Mouse (Mus musculus) layer of hippocampus, adult 11-12 months (tissue): ENCODE measurements around the gene Fra10ac1.

Source experiments
- DNase-seq: peaks from one replicate; pipeline ENCODE4 v3.0.0; 2022; ENCODE audit warnings: low spot score

Fra10ac1 gene

GRCm38 (mm10) chr19:38223905-38224684 is at the start of gene Fra10ac1:
Gene Fra10ac1 (minus strand): TSS chr19:38224156.
- DNase-seq = peak; percentile 94

DNA sequence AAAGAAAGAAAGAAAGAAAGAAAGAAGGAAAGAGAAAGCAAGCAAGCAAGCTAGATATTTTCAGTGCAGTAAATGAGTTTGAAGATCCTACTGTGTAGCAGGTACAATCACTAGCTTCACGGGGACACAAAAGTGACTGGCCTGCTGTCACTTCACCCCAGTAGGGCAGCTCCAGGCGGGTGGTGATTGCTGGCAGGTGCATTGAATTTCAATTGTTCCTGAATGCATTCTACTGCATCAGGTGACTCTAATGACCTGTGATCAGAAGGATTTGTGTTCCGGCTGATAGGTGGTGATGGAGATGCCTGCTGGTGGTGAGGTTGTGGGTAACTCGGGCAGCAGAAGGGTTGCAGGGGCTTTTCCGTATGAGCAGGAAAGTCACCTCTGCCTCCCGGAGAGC is 47.1 kb upstream of the Fra10ac1 start:
- DNase-seq = no peak

- no peak for DNase-seq
Observed at GRCm38 (mm10) chr19:38267469-38267868, 43.5 kb upstream of the Fra10ac1 start.

DNA sequence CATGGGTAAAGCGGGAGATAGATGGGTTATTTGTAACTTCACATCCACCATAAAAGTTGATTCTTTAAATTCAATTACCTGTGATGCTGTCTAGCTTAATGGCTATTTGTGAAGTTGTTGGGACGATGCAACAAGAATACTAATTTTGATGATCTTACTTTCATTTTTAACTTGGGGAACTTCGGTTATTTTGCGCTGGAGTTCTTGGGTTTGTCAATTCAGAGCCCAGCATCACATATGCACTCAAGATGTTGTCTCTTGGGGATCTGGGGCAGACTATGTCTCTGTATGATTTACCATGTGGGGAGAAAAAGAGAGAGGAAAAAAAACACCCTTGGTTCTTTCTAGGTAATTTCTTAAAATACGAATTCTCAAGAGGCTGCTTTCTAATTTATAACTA is 41.8 kb upstream of the Fra10ac1 start:
- no peak for DNase-seq

- DNase-seq = peak; percentile 59
Observed at GRCm38 (mm10) chr19:38264505-38265500, 40.8 kb upstream of the Fra10ac1 start, which contains the start of gene Lgi1. Gene Lgi1 (plus strand): TSS chr19:38264536.

- DNase-seq = peak; percentile 82
Observed at GRCm38 (mm10) chr19:38263829-38264504, 40.0 kb upstream of the Fra10ac1 start.

- no peak for DNase-seq
Observed at GRCm38 (mm10) chr19:38261351-38261750, 37.4 kb upstream of the Fra10ac1 start.

DNA sequence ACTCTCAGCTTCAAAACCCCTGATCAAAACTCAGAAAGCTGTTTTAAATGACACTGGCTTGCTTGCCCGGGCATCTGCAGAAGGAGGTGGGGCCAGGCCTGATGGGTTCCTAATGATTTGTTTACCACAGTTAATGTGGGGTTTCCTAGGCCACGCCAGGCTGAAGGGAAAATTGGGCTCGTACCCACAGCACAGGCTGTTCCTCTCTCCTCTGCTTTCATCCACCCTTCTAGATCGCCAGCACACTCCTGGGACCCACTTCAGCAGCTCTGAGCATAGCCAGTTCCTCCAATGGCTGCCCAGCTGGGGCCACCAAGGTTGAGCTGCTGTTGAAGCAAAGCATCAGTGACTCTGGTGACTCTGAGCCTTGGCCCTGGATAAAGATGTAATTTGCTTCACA is 36.4 kb upstream of the Fra10ac1 start:
- peak; percentile 54 for DNase-seq

- DNase-seq = no peak
Observed at GRCm38 (mm10) chr19:38259436-38259835, 35.5 kb upstream of the Fra10ac1 start.

DNA sequence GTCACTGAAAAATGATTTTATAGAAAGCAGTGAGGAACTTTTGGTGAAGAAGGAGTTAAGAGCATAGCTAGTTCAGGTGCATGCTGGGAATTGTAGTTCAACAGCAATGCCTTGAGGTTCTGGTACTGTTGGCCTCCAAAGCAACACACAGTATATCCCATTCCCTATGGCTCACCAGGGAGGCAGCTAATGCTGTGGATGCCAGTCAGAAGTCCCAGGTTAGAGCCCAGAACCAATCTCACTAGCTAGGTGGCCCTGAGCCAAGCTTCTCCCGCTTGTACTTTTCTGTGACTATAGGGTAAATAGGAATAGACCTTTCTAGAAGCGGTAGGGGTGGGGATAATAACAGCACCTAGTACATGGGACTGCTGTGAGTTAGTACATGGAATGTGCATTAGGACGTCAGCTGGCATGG is 34.7 kb upstream of the Fra10ac1 start:
- peak; percentile 50 for DNase-seq

DNA sequence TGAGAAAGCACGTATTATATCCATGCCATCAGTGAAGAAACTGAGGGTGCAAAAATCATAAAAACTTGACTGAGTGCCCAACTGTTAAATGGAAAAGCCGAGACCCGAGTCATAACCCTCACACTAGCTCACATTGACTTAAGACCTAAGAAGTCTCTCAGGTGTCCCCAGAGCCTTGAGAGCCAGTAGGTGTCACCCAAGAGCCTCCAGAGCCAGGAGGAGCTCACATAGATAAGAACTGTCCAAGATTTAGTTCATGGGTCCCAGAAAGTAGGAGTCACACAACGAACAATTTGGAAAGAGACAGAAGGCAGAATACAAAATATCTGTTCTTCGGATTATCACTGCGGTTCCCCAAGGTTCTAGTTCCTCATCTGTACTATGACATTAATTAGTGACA is 29.8 kb upstream of the Fra10ac1 start:
- no peak for DNase-seq

DNA sequence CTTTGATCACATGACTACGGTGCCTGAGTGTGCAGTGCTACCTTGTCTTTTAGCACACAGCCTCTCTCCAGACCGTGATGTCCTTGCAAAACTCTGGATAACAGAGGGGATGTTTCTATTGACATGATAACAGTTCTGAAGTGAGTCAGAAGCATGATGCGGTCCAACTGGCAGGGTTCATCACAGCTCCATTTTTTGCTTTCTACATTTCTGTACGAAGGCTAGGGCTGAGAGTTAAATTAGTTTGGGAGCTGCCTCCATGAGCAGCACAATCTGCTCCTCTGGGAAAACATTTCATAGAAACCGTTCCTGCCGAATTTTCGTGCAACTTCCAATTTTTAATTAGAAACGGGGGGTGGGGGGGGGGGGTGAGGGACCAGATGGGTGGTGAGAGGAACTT is 25.7 kb upstream of the Fra10ac1 start:
- DNase-seq = peak; percentile 57

DNA sequence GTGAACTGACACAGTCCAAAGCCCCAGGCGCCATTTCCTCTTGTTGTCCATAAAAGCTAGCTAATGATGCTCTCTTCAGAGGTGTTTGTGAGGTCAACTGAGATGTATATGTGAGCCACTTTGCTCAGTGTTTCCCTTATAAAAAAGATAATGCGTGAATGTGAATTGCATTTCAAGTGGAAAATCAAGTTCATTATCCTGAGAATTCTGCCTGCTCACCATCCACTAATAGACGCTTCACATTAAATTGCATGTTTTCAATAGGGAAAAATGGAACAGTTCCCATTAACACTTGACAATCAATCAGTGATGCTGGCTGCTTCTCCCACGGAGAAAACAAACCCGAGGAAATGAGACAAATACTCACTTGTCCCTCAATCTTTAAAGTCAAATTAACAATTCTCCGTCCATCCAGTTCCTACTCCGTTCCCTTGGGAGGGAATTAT is 22.2 kb upstream of the Fra10ac1 start:
- DNase-seq = no peak

- no peak for DNase-seq
Observed at GRCm38 (mm10) chr19:38245361-38246176, 21.6 kb upstream of the Fra10ac1 start.

- DNase-seq = no peak
Observed at GRCm38 (mm10) chr19:38244748-38245147, 20.8 kb upstream of the Fra10ac1 start.

DNA sequence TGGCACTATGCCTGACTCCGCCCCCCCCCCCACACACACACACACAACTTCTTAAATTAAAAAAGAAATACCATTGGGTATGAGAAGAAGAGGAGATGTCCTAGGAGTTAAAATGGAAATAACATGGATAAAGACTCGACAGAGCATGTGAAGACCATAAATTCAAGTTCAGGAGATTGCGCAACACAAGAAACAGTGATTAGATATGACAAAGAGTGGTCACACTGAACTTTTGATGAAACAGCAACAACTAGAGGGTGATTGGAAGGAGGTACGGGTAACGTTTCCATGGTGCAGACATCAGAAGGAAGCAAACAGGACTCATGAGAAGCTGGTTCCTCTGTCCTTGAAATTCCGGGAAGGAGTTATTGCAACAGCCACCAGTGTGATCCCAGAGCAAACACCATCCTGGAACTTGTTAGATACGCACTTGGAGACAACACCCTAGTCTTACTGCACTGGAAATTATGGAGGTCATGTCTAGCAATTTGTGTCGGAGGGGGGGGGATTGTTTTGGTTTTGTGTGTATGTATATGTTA is 18.4 kb upstream of the Fra10ac1 start:
- DNase-seq = no peak

- peak; percentile 75 for DNase-seq
Observed at GRCm38 (mm10) chr19:38238213-38238951, 14.4 kb upstream of the Fra10ac1 start.

- DNase-seq = no peak
Observed at GRCm38 (mm10) chr19:38237834-38238212, 13.9 kb upstream of the Fra10ac1 start.

DNA sequence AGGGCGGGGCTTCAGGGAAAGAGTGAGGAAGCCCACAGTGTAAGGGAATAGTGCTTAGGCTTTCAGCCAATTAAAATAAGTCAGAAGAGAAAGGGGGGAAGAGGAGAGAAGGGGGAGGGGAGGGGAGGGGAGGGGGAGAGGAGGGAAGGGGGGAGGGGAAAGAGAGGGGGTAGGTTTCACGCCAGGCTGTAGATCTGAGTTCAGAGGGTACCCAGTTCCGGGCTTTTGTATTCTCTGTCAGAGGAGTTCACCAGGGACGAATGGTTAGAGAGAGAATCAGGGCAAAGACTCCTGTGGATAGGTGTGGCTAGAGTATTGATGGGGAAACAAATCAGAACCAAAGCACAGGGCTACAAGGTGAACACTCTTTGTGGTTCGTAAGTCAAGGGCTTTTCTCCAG is 12.6 kb upstream of the Fra10ac1 start:
- no peak for DNase-seq

DNA sequence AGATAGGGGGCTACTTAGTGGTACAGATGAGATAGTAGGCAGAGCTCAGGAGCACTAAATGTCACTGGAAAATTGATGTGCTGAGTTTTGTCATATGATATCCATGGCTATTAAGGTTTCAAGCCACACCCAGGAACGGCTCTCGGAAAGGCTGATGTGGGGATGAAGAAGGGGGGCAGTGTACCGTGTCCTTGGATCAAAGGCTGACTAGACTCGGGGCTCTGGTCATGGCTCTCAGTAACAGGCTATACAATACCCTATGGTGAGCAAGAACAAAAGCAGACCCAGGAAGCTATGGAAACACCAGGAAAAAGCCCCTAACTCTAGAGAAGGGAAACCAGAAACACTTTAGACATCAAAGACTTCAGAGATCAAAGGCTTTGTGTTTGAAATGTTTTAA is 8.6 kb upstream of the Fra10ac1 start:
- DNase-seq = no peak
